Mouse (Mus musculus) embryonic facial prominence, embryonic 12.5 days (tissue): Measurements from ENCODE around the gene Tspan31. TPM values are rescaled to one million over a fixed set of nuclear protein-coding genes. Genes with fewer than 3 reads are reported as not detected.
A peak's percentile ranks its signal among the peaks of the same experiment; 100 is the strongest.

Experiments
- ATAC-seq: fragments of 200-750 bp; cut with Nextera tagmentation; 2 replicates; pipeline ENCODE4 v1.8.0; 2017; ENCODE audit not compliant: insufficient number of reproducible peaks, insufficient read depth, low FRiP score, low TSS enrichment
- H3K27ac ChIP-seq: fragments of 300-500 bp; sonication (generic); 2 replicates; pipeline ENCODE4 v1.5.1; 2016; ENCODE audit warnings: mild to moderate bottlenecking
- H3K27me3 ChIP-seq: fragments of 300-500 bp; sonication (generic); 2 replicates; pipeline ENCODE4 v1.6.1; 2016; ENCODE audit warnings: mild to moderate bottlenecking, moderate library complexity
- H3K36me3 ChIP-seq: fragments of 300-500 bp; sonication (generic); 2 replicates; pipeline ENCODE4 v1.6.1; 2016; ENCODE audit warnings: mild to moderate bottlenecking
- H3K4me1 ChIP-seq: fragments of 300-500 bp; sonication (generic); 2 replicates; pipeline ENCODE4 v1.6.1; 2016
- H3K4me2 ChIP-seq: fragments of 300-500 bp; sonication (generic); replicated peaks from 2 replicates; pipeline ENCODE4 v1.6.1; 2016; ENCODE audit warnings: mild to moderate bottlenecking, moderate library complexity
- H3K4me3 ChIP-seq: fragments of 300-500 bp; sonication (generic); 2 replicates; pipeline ENCODE4 v1.5.1; 2016; ENCODE audit warnings: mild to moderate bottlenecking
- H3K9ac ChIP-seq: fragments of 300-500 bp; sonication (generic); 2 replicates; pipeline ENCODE4 v1.6.1; 2016; ENCODE audit warnings: mild to moderate bottlenecking, moderate library complexity
- H3K9me3 ChIP-seq: fragments of 300-500 bp; sonication (generic); 2 replicates; pipeline ENCODE4 v1.6.1; 2016; ENCODE audit warnings: mild to moderate bottlenecking, moderate library complexity
- WGBS: fragments of 180-500 bp; shearing (Covaris S2); methylation state at CpG from one replicate; pipeline ENCODE4 v1.1.7; 2016; 5-methylcytosine and 5-hydroxymethylcytosine counted together
- polyA plus RNA-seq: library from polyadenylated mRNA; unstranded; fragments of >200 nt; fragmentation: Nextera tagmentation; extraction: Ambion mirVana; gene quantifications from 2 replicates; pipeline ENCODE4 v1.2.1, GENCODE M21; 2016

Tspan31 gene
- polyA plus RNA-seq, 1 experiment from 2014 or later, result 170 TPM

DNA sequence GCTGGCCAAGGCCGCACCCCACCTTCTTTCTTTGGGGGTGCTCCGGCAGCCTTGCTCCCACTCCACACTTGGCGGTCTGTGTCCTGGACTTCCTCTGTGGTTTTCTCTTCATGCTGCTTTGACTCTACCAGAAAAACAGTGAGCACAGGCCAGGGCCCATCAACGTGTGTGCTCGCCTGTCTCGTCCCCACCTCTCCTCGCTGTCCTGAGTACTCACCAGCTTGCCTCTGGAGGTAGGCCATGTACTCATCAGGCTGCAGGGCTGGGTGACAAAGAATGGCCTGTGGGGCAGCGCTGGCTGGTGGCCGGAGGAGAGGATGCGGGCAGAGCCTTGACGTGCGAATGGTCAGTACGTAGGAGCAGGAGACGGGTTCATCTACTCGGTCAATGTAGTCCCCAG, 29.8 kb upstream of the Tspan31 start:
- WGBS, result 92% methylated on average over 15 of the region's 15 CpGs
- Histone ChIP-seq H3K4me3 (no peak overlapping the region), H3K9me3 (no peaks in the 10 kb centered on the region), H3K4me2 (no peak overlapping the region), H3K27ac (no peak overlapping the region), H3K27me3 (no peaks in the 10 kb centered on the region), H3K4me1 (no peaks in the 10 kb centered on the region), H3K9ac (no peak overlapping the region), H3K36me3 (peaks cover 44% of the 10 kb centered on the region)
- ATAC-seq, result no peak

DNA sequence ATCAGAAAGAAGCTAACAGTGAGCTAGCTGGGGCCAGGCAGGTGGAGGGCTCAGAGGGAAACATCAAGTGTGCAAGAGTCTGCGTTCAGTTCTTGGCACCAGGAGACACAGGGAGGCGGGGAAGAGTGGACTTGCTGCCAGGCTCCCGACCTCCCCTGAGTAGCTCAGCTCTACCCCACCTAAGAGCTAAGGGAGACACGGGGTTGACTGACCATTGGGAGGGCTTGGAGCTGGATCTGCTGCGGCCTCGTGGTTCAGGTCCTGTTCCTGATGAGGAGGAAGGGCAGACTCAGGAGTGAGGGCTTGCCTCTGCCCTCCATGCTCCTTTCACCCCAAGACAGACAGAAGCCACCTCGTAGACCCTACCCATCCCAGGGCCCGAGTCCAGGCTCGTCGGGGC, 29.1 kb upstream of the Tspan31 start:
- WGBS, result 87% methylated on average over 10 of the region's 10 CpGs
- peaks cover 45% of the 10 kb centered on the region for H3K36me3 ChIP-seq

DNA sequence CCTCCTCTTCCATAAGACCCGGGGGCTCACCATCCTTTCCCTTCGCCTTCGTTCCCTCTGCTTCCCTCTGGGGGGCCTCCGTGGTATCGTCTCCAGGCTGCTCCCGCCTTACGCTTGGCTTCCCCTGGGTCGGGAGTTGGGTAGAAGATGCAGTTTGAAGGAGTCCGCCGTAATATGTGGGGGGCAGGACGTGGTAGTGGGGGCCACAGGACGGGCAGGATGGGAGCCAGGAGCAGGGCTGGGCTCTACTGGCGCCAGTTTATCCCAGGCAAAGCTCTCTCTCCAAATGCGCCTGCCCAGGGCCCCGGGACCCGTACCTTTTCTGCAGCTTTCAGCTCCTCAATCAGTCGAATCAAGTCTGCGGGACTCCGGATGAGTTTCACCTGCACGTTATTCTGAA, 28.4 kb upstream of the Tspan31 start:
- peaks cover 6% of the 10 kb centered on the region for H3K27me3 ChIP-seq
- no peak overlapping the region for H3K9ac ChIP-seq
- ATAC-seq, result no peak
- 0 out of 2 replicates have a peak, but pooled peaks cover 7% of the 10 kb centered on the region for H3K4me1 ChIP-seq
- no peak overlapping the region for H3K4me3 ChIP-seq
- H3K27ac ChIP-seq, result no peak overlapping the region
- no peaks in the 10 kb centered on the region for H3K9me3 ChIP-seq
- WGBS, result 79% methylated on average over 20 of the region's 20 CpGs
- peaks cover 45% of the 10 kb centered on the region for H3K36me3 ChIP-seq
- no peak overlapping the region for H3K4me2 ChIP-seq

More for the DNA sequence above, 29.1 kb upstream of the Tspan31 start:
- H3K27me3 ChIP-seq, result peaks cover 1% of the 10 kb centered on the region; the same call in 1 of the 2 replicates
- no peak overlapping the region for H3K4me3 ChIP-seq
- no peak overlapping the region for H3K4me2 ChIP-seq
- no peak for ATAC-seq
- H3K9me3 ChIP-seq, result no peaks in the 10 kb centered on the region
- 0 out of 2 replicates have a peak, but pooled peaks cover 7% of the 10 kb centered on the region for H3K4me1 ChIP-seq
- H3K27ac ChIP-seq, result no peak overlapping the region
- no peak overlapping the region for H3K9ac ChIP-seq

DNA sequence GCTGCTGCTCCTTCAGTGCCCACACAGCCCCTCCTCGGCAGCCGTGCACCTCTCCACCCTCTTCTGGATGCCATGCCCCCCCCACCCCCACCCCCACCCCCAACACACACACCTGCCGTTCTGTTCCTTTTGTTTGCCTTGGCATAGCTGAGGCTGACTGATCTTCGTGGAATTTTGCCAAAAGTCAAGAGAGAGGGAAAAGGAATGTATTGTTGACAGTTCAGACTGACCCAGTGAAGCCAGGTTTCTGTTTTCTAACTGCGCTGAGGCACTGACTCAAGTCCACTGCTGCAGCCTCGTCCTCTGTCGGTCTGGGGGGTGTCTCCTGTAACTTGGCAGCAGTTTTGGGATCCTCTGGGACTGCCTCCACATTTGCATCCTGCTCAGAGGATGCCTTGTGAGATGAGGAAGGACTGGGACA, 24.3 kb upstream of the Tspan31 start:
- 41% methylated on average over 7 of the region's 7 CpGs for WGBS
- H3K27me3 ChIP-seq, result peaks cover 46% of the 10 kb centered on the region
- peaks cover 37% of the 10 kb centered on the region for H3K36me3 ChIP-seq
- H3K4me2 ChIP-seq, result no peak overlapping the region
- no peak for ATAC-seq
- no peak overlapping the region for H3K9ac ChIP-seq
- H3K4me3 ChIP-seq, result no peak overlapping the region
- H3K9me3 ChIP-seq, result no peaks in the 10 kb centered on the region
- peaks cover 19% of the 10 kb centered on the region for H3K4me1 ChIP-seq
- no peak overlapping the region for H3K27ac ChIP-seq

DNA sequence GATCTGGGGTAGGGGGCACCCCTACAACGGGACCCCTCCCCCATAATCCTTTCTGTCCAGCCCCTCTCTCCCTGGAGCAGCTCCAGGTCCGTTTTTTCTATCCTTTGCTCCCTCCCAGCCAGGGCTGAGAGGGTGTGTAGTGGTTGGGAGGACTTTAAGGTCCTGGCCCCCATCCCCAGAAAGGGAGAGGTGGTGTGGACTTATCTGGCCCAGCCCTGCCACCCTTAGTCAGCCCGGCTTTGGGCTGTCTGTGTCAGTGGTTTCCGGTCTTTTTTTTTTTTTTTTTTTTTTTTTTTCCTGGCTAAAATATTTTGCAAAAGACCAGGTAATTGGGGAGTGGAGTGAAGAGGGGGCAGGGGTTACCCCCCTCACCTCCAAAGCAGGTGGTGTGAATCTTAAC, 22.7 kb upstream of the Tspan31 start:
- H3K9ac ChIP-seq, result no peak overlapping the region
- ATAC-seq, result no peak
- H3K27me3 ChIP-seq, result peaks cover 62% of the 10 kb centered on the region
- no peak overlapping the region for H3K4me3 ChIP-seq
- peaks cover 19% of the 10 kb centered on the region for H3K4me1 ChIP-seq
- H3K9me3 ChIP-seq, result no peaks in the 10 kb centered on the region
- H3K36me3 ChIP-seq, result peaks cover 21% of the 10 kb centered on the region
- no peak overlapping the region for H3K27ac ChIP-seq
- H3K4me2 ChIP-seq, result no peak overlapping the region
- 53% methylated on average over 4 of the region's 4 CpGs for WGBS

DNA sequence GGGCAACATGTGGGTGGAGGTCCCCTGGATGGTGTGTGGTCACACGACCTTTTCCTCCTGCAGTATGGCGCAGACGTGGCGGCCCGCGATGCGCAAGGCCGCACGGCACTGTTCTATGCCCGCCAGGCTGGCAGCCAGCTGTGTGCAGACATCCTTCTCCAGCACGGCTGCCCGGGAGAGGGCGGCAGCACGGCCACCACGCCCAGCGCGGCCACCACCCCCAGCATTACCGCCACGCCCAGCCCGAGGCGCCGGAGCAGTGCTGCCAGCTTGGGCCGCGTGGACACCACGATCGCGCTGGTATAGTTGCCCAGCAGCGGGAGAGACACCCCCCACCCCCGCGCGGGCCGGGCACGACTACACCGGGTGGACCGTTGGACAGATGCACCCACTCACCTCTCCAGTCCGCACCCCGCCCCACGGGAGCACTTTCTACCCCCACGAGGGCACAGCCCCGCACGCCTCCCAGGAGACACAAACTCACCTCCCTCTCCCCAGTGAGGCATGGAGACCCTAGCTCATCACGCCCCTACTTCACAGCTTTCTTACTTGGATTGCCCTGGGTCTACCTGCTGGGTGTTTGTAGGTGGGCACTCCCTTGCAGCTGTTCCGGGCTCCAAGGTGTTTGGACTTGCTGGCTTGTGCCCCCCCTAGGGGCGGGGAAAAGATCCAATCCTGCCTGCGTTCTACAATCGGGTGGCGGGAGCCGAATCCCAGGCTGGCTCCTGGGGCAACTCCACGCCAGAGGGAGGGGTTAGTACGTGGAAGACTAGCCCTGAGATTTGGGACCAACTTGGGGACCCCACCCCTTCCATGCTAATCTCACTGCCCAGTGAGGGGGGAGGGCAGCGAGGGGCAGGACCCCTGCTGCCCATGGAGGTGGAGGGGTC, 21.7 kb upstream of the Tspan31 start:
- Histone ChIP-seq H3K9me3 (no peaks in the 10 kb centered on the region), H3K4me1 (peaks cover 19% of the 10 kb centered on the region), H3K4me2 (peak overlapping the region; percentile 30), H3K36me3 (peaks cover 14% of the 10 kb centered on the region; the same call in 1 of the 2 replicates), H3K4me3 (peak overlapping the region; percentile 26), H3K27ac (no peak overlapping the region), H3K9ac (no peak overlapping the region), H3K27me3 (peaks cover 72% of the 10 kb centered on the region)
- peak; percentile 17; the same call in 1 of the 2 replicates for ATAC-seq
- 8% methylated on average over 46 of the region's 51 CpGs for WGBS

DNA sequence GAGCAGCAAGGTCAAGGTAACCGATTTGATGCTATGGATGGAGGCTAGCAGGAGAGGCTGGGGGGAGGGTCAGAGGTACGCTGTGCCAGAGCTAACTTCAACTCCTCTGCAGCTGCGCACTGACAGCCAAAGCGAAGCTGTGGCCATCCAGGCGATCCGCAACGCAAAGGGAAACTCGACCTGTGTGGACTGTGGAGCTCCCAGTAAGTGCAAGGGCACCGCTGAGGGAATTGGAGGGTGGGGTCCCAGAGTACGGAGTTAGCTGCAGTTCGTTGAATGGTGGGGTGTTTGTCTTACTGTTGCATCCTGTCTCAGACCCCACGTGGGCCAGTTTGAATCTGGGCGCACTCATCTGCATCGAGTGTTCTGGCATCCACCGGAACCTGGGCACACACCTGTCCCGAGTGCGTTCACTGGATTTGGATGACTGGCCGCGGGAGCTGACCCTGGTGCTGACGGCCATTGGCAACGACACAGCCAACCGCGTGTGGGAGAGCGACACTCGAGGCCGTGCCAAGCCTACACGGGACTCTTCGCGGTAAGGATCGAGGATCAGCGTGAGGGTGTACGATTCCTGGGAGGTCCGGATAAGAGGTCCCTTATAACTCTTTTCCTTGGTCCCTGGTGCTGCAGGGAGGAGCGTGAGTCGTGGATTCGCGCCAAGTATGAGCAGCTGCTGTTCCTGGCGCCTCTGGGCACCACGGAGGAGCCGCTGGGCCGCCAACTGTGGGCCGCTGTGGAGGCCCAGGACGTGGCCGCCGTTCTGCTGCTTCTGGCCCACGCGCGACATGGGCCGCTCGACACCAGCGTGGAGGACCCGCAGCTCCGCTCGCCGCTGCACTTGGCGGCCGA, 20.7 kb upstream of the Tspan31 start:
- Histone ChIP-seq H3K27me3 (peaks cover 77% of the 10 kb centered on the region), H3K4me3 (peak overlapping the region; percentile 26), H3K36me3 (peaks cover 4% of the 10 kb centered on the region; the same call in 1 of the 2 replicates), H3K4me1 (peaks cover 19% of the 10 kb centered on the region), H3K9ac (no peak overlapping the region), H3K4me2 (peak overlapping the region; percentile 30), H3K9me3 (no peaks in the 10 kb centered on the region), H3K27ac (no peak overlapping the region)
- no peak for ATAC-seq
- WGBS, result 8% methylated on average over 57 of the region's 57 CpGs

DNA sequence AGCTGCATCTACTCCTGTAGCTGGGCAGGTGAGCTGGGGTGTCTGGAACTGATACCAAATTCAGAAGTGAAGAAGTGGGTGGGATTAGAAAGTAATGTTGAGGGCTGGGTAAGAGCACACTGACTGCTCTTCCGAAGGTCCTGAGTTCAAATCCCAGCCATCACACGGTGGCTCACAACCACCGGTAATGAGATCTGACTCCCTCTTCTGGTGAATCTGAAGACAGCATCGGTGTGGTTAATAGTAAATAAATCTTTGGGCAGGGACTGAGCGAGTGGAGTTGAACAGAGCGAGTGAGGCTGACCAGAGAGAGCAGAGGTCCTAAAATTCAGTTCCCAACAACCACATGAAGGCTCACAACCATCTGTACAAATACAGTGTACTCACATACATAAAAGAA, 15.6 kb upstream of the Tspan31 start:
- peaks cover 91% of the 10 kb centered on the region for H3K27me3 ChIP-seq

DNA sequence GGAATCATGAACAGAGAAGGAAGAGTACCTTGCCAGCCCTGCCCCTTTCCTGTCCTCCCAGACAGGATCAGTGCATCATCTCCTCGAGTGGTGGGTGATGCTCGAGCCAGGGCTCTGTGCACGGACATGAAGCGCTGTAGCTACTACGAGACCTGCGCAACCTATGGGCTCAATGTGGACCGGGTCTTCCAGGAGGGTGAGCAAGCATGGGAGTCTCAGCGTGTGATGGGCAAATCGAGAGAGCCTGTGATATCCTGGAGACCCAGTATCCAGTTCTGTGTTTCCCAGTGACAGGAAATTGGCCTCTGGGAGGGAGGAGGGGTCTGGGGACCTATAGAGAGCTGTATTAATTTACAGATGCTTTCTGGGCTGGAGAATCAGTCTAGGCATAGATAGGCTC, 15.0 kb upstream of the Tspan31 start:
- Histone ChIP-seq H3K36me3 (no peaks in the 10 kb centered on the region), H3K9ac (no peak overlapping the region), H3K4me1 (peaks cover 14% of the 10 kb centered on the region), H3K27me3 (peaks cover 91% of the 10 kb centered on the region), H3K27ac (no peak overlapping the region), H3K9me3 (no peaks in the 10 kb centered on the region), H3K4me3 (no peak overlapping the region), H3K4me2 (no peak overlapping the region)
- 78% methylated on average over 9 of the region's 9 CpGs for WGBS
- ATAC-seq, result no peak

More for the DNA sequence above, 15.6 kb upstream of the Tspan31 start:
- ATAC-seq, result no peak
- Histone ChIP-seq H3K4me3 (no peak overlapping the region), H3K9me3 (no peaks in the 10 kb centered on the region), H3K4me1 (peaks cover 15% of the 10 kb centered on the region), H3K36me3 (no peaks in the 10 kb centered on the region), H3K27ac (no peak overlapping the region), H3K9ac (no peak overlapping the region), H3K4me2 (no peak overlapping the region)
- 74% methylated on average over 6 of the region's 6 CpGs for WGBS

DNA sequence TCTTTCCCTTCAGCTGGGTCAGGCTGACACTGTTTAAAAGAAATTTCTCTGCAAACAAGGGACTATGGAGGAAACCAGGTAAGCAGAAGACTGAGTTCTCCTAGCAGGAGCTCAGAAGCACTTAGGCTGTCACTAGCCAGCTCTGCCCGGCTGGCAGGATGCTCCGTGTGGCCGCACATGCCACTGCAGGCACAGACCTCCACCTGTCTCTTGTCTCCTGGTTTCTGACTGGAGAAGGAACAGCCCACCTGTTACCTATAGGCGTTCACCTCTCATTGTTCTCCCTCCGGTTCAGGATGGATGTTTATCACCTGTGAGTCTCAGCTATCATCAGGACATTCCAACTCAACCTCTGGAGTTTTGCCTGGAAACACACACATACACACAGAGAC, 13.8 kb upstream of the Tspan31 start:
- no peak for ATAC-seq
- H3K4me1 ChIP-seq, result peaks cover 24% of the 10 kb centered on the region
- no peaks in the 10 kb centered on the region for H3K9me3 ChIP-seq
- no peak overlapping the region for H3K4me3 ChIP-seq
- no peak overlapping the region for H3K4me2 ChIP-seq
- 58% methylated on average over 5 of the region's 5 CpGs for WGBS
- H3K27ac ChIP-seq, result no peak overlapping the region
- peaks cover 90% of the 10 kb centered on the region for H3K27me3 ChIP-seq
- no peak overlapping the region for H3K9ac ChIP-seq
- no peaks in the 10 kb centered on the region for H3K36me3 ChIP-seq

DNA sequence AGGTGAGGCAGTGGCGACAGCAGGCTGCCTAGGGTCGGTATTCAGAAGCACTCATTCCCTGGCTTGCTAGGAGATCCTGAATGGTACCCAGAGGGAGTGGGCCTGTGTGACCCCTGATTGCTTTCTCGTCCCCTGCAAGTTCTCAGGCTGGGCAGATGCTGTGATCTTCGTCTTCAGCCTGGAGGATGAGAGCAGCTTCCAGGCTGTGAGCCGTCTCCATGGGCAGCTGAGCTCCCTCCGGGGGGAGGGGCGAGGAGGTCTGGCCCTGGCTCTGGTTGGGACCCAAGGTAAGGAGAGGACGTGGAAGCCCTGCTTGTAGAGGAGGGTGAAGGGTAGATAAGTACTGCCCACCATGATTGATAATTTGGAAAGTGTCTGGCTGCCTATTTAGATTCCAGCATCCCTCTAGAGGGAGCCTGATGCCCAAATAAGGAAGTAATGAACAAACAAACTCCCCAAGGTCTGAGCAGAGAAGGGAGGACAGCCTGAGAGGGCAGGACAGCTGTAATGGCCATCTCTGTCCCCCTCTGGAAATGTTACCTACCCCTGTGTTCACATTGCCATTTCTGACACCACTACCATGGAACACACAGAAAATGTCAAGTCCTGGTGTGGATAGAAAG, 13.3 kb upstream of the Tspan31 start:
- 22% methylated on average over 8 of the region's 8 CpGs for WGBS
- H3K27me3 ChIP-seq, result peaks cover 90% of the 10 kb centered on the region
- no peak overlapping the region for H3K27ac ChIP-seq
- H3K9ac ChIP-seq, result no peak overlapping the region
- H3K4me3 ChIP-seq, result no peak overlapping the region
- H3K9me3 ChIP-seq, result no peaks in the 10 kb centered on the region
- H3K36me3 ChIP-seq, result no peaks in the 10 kb centered on the region
- no peak overlapping the region for H3K4me2 ChIP-seq
- peaks cover 24% of the 10 kb centered on the region for H3K4me1 ChIP-seq
- ATAC-seq, result no peak
